20 mouse cellular contexts compared by ENCODE assay signal in genomic region chr15:51511319-51511718, GRCm38 (mm10).
DNase-seq lines count a peak whose midpoint lies in the region; ATAC-seq lines count a peak whose summit lies in the region.
"Had no signal": no experiment of that assay in that cellular context is flagged by ENCODE, and none has a peak within 500 bp of the region (broad histone marks: within the 10 kb centered on the region; RNA-seq: fewer than 3 reads in every experiment).

No protein-coding gene starts in this region.

- H3K9me3 ChIP-seq in midbrain, embryonic 13.5 days, result no peaks in the 10 kb centered on the region
- no peaks in the 10 kb centered on the region for H3K9me3 ChIP-seq in midbrain, embryonic 15.5 days
- H3K9me3 ChIP-seq in limb, embryonic 11.5 days (ENCODE audit: control insufficient read depth, low read length), result no peaks in the 10 kb centered on the region
- no peaks in the 10 kb centered on the region for H3K9me3 ChIP-seq in liver, embryonic 11.5 days (ENCODE audit: control insufficient read depth, low read length)
- H3K9me3 ChIP-seq: forebrain, embryonic 13.5 days; intestine, embryonic 15.5 days; liver, embryonic 15.5 days; megakaryocyte, embryonic 14.5 days had no signal

- 0 out of 2 replicates have a peak overlapping the region, but pooled peaks have one; percentile 25 for H3K27ac ChIP-seq in midbrain, embryonic 13.5 days
- H3K27ac ChIP-seq in midbrain, embryonic 15.5 days, result no peak overlapping the region
- H3K27ac ChIP-seq in limb, embryonic 11.5 days (replicated peaks; ENCODE audit: low read depth, low read length), result 0 out of 2 replicates have a peak overlapping the region, but pooled peaks have one; percentile 2
- no peak overlapping the region for H3K27ac ChIP-seq in liver, embryonic 11.5 days (ENCODE audit: low read depth, low read length)
- H3K27ac ChIP-seq: forebrain, embryonic 13.5 days; intestine, embryonic 15.5 days; liver, embryonic 15.5 days; stomach, postnatal 0 days had no signal

- no peak overlapping the region for H3K9ac ChIP-seq in midbrain, embryonic 13.5 days (replicated peaks)
- H3K9ac ChIP-seq in midbrain, embryonic 15.5 days, result no peak overlapping the region
- no peak overlapping the region for H3K9ac ChIP-seq in limb, embryonic 11.5 days (ENCODE audit: low read length)
- no peak overlapping the region for H3K9ac ChIP-seq in liver, embryonic 11.5 days (ENCODE audit: low read depth, low read length)
- H3K9ac ChIP-seq: forebrain, embryonic 13.5 days; intestine, embryonic 15.5 days; liver, embryonic 15.5 days had no signal

- peak; percentile 8 for DNase-seq in embryo, embryonic 10 days (ENCODE audit: low spot score)
- DNase-seq in embryo, embryonic 11 days, result no peak
- no peak for DNase-seq in limb, embryonic 11.5 days (ENCODE audit: low spot score)
- peak; percentile 40 for DNase-seq in retina, postnatal 1 day
- no peak for DNase-seq in ovary, postnatal 36 days (ENCODE audit: low spot score)
- DNase-seq in liver, embryonic 11.5 days (ENCODE audit: low spot score), result no peak
- DNase-seq: cerebellum, postnatal 14 days; heart, adult 18-20 months; heart, postnatal 4 days; lung, postnatal 10 days; right cerebral cortex, postnatal 25 days; thymus, postnatal 14 days had no signal

- WGBS in midbrain, embryonic 13.5 days, result 19% methylated on average over 5 of the region's 5 CpGs
- 27% methylated on average over 5 of the region's 5 CpGs for WGBS in midbrain, embryonic 15.5 days
- WGBS in limb, embryonic 11.5 days, result 20% methylated on average over 5 of the region's 5 CpGs
- WGBS in liver, embryonic 11.5 days, result 58% methylated on average over 5 of the region's 5 CpGs

- no peak overlapping the region for H3K4me2 ChIP-seq in midbrain, embryonic 13.5 days (replicated peaks)
- no peak overlapping the region for H3K4me2 ChIP-seq in midbrain, embryonic 15.5 days
- no peak overlapping the region for H3K4me2 ChIP-seq in limb, embryonic 11.5 days (ENCODE audit: low read depth, severe bottlenecking)
- H3K4me2 ChIP-seq in liver, embryonic 11.5 days, result no peak overlapping the region
- H3K4me2 ChIP-seq: forebrain, embryonic 13.5 days; intestine, embryonic 15.5 days; liver, embryonic 15.5 days had no signal

- H3K4me1 ChIP-seq in midbrain, embryonic 13.5 days (replicated peaks), result peaks cover 6% of the 10 kb centered on the region; the same call in 1 of the 2 replicates
- H3K4me1 ChIP-seq in midbrain, embryonic 15.5 days, result no peaks in the 10 kb centered on the region
- peaks cover 4% of the 10 kb centered on the region; the same call in 1 of the 2 replicates for H3K4me1 ChIP-seq in limb, embryonic 11.5 days (ENCODE audit: control insufficient read depth, insufficient read depth, low read length)
- no peaks in the 10 kb centered on the region for H3K4me1 ChIP-seq in liver, embryonic 11.5 days (replicated peaks; ENCODE audit: control insufficient read depth, insufficient read depth, low read length)
- H3K4me1 ChIP-seq: intestine, embryonic 15.5 days; liver, embryonic 15.5 days; megakaryocyte, embryonic 14.5 days had no signal

- H3K36me3 ChIP-seq in midbrain, embryonic 13.5 days, result no peaks in the 10 kb centered on the region
- no peaks in the 10 kb centered on the region for H3K36me3 ChIP-seq in midbrain, embryonic 15.5 days (replicated peaks)
- H3K36me3 ChIP-seq in limb, embryonic 11.5 days (ENCODE audit: control insufficient read depth, insufficient read depth, low read length), result no peaks in the 10 kb centered on the region
- H3K36me3 ChIP-seq in liver, embryonic 11.5 days (ENCODE audit: control insufficient read depth, insufficient read depth, low read length), result no peaks in the 10 kb centered on the region
- H3K36me3 ChIP-seq: intestine, embryonic 15.5 days; liver, embryonic 15.5 days had no signal

- no peaks in the 10 kb centered on the region for H3K27me3 ChIP-seq in midbrain, embryonic 13.5 days
- H3K27me3 ChIP-seq in midbrain, embryonic 15.5 days (replicated peaks), result no peaks in the 10 kb centered on the region
- no peaks in the 10 kb centered on the region for H3K27me3 ChIP-seq in limb, embryonic 11.5 days (ENCODE audit: control insufficient read depth, insufficient read depth, low read length)
- H3K27me3 ChIP-seq in liver, embryonic 11.5 days (replicated peaks; ENCODE audit: control insufficient read depth, insufficient read depth, low read length), result no peaks in the 10 kb centered on the region
- H3K27me3 ChIP-seq: forebrain, embryonic 13.5 days; intestine, embryonic 15.5 days; liver, embryonic 15.5 days; megakaryocyte, embryonic 14.5 days had no signal

- no peak overlapping the region for H3K4me3 ChIP-seq in midbrain, embryonic 13.5 days (replicated peaks)
- no peak overlapping the region for H3K4me3 ChIP-seq in midbrain, embryonic 15.5 days
- no peak overlapping the region for H3K4me3 ChIP-seq in limb, embryonic 11.5 days (ENCODE audit: low read depth, low read length)
- no peak overlapping the region for H3K4me3 ChIP-seq in liver, embryonic 11.5 days (ENCODE audit: low read depth, low read length)
- H3K4me3 ChIP-seq: forebrain, embryonic 13.5 days; intestine, embryonic 15.5 days; liver, embryonic 15.5 days; megakaryocyte, embryonic 14.5 days had no signal

- ATAC-seq in midbrain, embryonic 13.5 days, result 0 out of 2 replicates have a peak, but pooled peaks have one; percentile 24
- ATAC-seq in midbrain, embryonic 15.5 days (replicated peaks), result no peak; the same call in 1 of the 2 replicates
- no peak for ATAC-seq in limb, embryonic 11.5 days (ENCODE audit: insufficient number of reproducible peaks, low FRiP score, low TSS enrichment, low read depth)
- no peak for ATAC-seq in liver, embryonic 11.5 days (replicated peaks; ENCODE audit: low FRiP score)
- ATAC-seq: CD4-positive, CD25-positive, alpha-beta regulatory T cell, adult 4 months; forebrain, embryonic 13.5 days; intestine, embryonic 15.5 days had no signal

Comparison
In these comparisons a context has a peak if more than half of its experiments do, and no peak if none do; other contexts are left out.
1. DNase-seq: peak in embryo, embryonic 10 days (single experiment) and retina, postnatal 1 day (single experiment); none in embryo, embryonic 11 days (single experiment), limb, embryonic 11.5 days (single experiment), ovary, postnatal 36 days (single experiment) and liver, embryonic 11.5 days (single experiment).
2. H3K27ac ChIP-seq: peak in midbrain, embryonic 13.5 days (single experiment) and limb, embryonic 11.5 days (single experiment); none in midbrain, embryonic 15.5 days (single experiment) and liver, embryonic 11.5 days (single experiment).